Mouse (Mus musculus): ENCODE measurements around the gene Maco1.

DNA sequence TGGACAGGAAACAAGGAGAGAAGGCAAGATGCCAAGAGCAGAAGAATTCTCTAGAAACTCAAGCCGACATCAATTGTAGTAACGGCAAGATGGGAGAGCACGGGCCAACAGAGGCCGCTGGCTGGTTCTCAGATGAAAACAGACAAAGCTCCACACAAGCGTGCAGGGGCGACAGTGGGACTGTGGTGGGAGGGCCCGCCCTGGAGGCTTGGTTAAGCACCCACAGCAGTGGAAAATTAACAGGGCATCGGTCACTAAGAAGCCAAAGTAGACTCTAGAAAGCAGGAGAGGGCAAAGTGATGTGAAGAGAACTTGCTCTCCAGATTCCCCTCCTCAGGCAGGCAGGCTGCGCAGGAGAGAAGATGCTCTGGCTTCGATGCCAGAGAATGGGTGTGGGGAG is 51.0 kb downstream of the Maco1 start:
- TF ChIP-seq CTCF (IDR thresholded peaks at IDR 0.05; ENCODE audit: borderline replicate concordance, control insufficient read depth, extremely low read depth, insufficient read depth, low read length, poor library complexity) (no peak), POLR2A (IDR thresholded peaks at IDR 0.05; ENCODE audit: control insufficient read depth, extremely low read depth, insufficient read depth, low read length, poor library complexity) (no peak)
